Mouse (Mus musculus) CD4-positive, CD25-positive, alpha-beta regulatory T cell, adult 9 weeks (primary cell): Measurements from ENCODE around the gene Mvd. TPM values are rescaled to one million over a fixed set of nuclear protein-coding genes. Genes with fewer than 3 reads are reported as not detected.

Source experiments
- polyA plus RNA-seq: library from polyadenylated mRNA; unstranded; fragments of 100-300 nt; shearing (Covaris generic); gene quantifications from one replicate; pipeline ENCODE4 v1.2.1, GENCODE M21; 2017

The Mvd gene
- polyA plus RNA-seq = 29.2 TPM

DNA sequence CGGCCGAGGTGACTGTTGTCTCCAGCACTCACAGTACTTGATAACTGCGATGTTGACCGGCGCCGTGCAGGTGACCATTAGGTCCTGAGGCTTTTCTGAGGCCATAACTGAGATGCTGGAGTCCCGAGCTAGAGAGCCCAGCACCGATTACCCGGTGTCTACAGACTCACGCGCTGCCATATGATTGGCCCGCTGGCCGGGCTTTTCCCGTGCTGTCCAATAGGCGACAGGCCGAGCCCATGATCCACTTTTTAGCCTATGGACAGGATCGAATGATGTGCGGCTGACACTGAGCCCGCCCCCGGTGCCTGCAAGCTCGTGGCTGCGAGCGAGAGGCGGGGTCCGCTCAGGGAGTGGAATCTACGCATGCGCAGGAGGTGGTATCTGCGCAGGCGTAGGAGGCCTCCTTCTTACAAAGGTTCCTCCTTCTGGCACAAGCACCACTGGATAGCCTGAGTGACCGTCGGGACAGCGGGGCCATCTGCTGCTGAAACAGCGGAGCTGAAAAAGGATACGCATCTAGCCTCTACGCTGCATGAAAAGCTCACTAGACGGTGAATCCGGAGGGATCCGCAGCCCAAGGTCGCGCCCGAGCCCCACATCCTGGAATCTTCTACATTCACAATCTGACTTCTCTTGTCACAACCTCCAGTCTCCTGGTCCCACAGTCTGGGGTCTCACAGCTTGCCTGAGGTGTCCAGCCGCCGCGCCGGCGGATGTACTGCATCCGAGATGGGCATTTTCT, at the start of gene Mvd:
Gene Mvd, minus strand, starts transcription at position 161 of the 745 bp plus-strand sequence.

GRCm38 (mm10) chr8:122475580-122476320, 32.5 kb upstream of the Mvd start, which contains the start of the genes Rnf166 and Ctu2:
TSS of gene Rnf166 (minus strand) at chr8:122476064.
TSS of gene Ctu2 (plus strand) at chr8:122476143.

DNA sequence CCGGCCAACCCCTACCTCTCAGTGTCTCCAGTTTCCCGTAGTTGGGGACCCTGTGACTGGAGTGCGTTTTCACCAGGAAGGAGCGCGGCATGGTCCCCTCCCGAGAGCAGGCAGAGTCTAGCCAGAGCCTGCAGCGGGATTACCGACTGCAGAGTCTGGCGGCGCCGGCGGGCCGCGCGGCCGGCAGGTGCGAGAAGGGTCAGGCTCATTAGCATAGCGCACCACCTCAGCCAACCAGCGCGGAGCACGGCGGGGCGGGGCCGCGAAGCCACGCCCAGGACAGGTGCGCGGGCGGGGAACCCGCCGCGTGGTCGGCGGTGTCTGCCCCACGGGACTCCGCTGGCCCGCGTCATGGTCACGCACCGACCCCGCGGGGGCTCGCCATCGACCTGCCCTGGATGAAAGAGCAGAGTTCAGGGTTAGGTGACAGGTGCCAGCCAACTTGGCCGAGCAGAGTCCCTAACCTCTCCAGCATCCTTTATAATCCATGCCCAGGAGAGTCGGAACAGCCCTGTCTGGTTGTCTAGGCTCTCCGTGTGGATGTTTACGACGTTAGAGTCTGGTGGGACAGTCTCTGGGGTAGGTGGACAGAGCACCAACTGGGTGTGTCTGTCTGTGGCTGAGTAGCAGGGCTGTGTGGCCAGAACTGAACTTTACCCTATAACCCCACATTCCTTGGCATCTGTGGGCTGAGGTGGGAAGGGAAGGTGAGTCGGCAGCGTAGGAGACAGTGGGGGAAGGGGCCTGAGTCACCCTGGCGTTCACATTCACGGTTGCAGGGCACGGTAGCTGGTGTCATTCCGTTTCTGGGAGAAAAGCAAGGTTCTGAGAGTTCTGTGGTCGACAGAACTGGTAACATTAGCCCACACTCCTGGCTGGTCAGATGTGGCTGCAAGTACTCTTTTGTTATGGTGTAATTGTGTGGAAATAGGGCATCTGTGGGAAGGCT, 17.6 kb upstream of the Mvd start, which contains the start of gene Snai3:
Gene Snai3, minus strand, starts transcription at position 210 of the 949 bp plus-strand sequence.

DNA sequence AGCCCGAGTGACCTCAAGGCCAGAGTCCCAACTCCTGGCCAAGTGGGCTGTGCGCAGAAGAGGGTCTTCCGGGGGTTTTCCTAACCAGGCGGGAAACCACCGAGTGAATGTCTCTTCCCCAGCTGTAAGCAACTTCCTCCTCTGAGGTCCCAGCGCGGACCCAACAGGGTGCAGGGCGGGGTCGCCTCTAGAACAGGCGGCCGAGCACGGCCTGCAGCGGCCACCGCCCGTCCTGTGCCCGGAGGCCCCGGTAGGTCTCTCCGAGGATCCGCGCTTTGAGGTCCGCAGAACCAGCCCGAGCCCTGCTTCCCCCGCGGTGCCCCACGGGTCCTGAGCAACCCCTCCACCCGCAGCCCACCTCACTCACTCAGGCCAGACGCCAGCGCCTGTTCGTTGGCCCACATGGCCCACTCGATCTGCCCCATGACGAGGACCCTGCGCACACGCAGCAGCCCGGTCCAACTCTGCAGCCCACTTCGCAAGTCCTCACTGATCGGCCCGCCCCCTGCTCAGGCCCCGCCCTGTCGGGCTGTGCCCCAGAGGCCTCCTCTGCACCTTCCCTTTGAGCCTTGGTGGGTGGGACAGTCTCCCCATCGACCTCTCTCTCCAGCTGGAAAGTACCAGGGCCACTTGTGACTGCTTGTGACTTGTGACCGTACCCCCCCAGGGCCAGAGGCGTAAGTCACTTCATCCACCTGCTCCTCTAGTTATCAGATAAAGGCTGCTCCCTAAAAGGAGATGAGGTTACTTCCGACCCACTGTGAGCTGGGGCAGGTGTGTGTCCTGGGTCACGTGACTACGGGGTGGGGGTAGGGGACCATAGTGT, 10.6 kb downstream of the Mvd start, which contains the start of gene Cyba:
Gene Cyba, minus strand, starts transcription at position 488 of the 826 bp plus-strand sequence.

GRCm38 (mm10) chr8:122421376-122422070, 21.7 kb downstream of the Mvd start, which contains the start of gene Il17c:
TSS of gene Il17c (plus strand) at chr8:122422020.

Other genes starting within 250 kb of the Mvd start
- gene Zfpm1, start 161.3 kb downstream of the Mvd start, polyA plus RNA-seq = 0.79 TPM
- not detected for gene Trhr2, start 82.7 kb downstream of the Mvd start, polyA plus RNA-seq
- 53.9 TPM for gene Zc3h18, start 66.8 kb downstream of the Mvd start, polyA plus RNA-seq
- 0.92 TPM for gene Il17c, start 21.4 kb downstream of the Mvd start, polyA plus RNA-seq
- 1,044 TPM for gene Cyba, start 10.5 kb downstream of the Mvd start, polyA plus RNA-seq
- gene Snai3, start 17.3 kb upstream of the Mvd start, polyA plus RNA-seq = 5.2 TPM
- gene Rnf166, start 32.6 kb upstream of the Mvd start, polyA plus RNA-seq = 29.5 TPM
- 70.3 TPM for gene Ctu2, start 32.7 kb upstream of the Mvd start, polyA plus RNA-seq
- 5.2 TPM for gene Piezo1, start 107.9 kb upstream of the Mvd start, polyA plus RNA-seq
- gene Cdt1, start 124.6 kb upstream of the Mvd start, polyA plus RNA-seq = 11.4 TPM
- 264 TPM for gene Aprt, start 133.5 kb upstream of the Mvd start, polyA plus RNA-seq
- 17.2 TPM for gene Galns, start 168.0 kb upstream of the Mvd start, polyA plus RNA-seq
- 55.9 TPM for gene Trappc2l, start 168.2 kb upstream of the Mvd start, polyA plus RNA-seq
- not detected for gene Pabpn1l, start 179.3 kb upstream of the Mvd start, polyA plus RNA-seq